Mouse (Mus musculus): ENCODE data around the gene Ube2m. TPM values are rescaled to one million over a fixed set of nuclear protein-coding genes. Genes with fewer than 3 reads are reported as not detected.
"Not testable (repeated sequence)": the region's sequence is repeated elsewhere in the genome, so short reads cannot be mapped to it uniquely, and the experiment has no call there.

Gene Ube2m
- 145 and 148 TPM in 2 replicates for polyA plus RNA-seq (2016; fragmentation: Nextera tagmentation; extraction: Ambion mirVana)

DNA sequence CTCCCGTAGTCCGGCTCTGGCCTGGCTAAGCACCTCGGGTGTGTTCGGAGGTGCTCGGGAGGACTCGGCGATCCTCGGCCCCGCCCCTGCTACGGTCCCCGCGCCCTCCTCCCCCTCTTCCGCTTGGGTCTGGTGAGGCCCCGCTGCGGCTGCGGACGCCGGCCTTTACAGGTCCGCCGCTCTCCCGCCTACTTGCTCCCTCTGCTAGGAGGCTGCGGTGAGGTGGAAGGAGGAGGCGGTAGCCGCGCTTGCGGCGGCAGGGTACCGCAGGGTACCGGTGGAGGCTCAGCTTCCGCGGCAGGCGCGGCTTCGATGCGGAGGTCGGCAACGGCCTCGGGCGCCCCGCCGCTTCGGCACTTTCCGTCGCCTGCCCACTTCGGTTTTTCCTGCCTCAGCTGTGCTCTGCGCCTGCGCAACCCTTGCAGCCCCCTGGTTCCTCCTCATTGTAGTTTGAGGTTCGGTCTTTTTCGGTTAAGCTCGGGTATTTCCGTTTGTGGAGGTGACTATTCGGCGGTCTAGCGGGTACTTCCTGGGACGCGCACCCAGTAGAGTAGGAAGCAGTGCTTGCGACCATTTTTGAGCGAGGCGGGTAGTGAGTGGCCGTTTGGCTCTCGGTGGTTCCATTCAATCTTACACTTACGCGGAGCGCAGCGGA, at the start of gene Ube2m:
Ube2m (minus strand) TSS at position 375 of the 655 bp plus-strand sequence.
- H3K4me3 ChIP-seq = peak within 1 kb of the TSS; percentile 81
- peak within 1 kb of the TSS; percentile 94 for H3K9ac ChIP-seq
- peaks cover 26% of the 10 kb centered on the region for H3K27me3 ChIP-seq (replicated peaks)
- H3K9me3 ChIP-seq (replicated peaks) = no peaks in the 10 kb centered on the region
- peak within 1 kb of the TSS; percentile 98 for H3K27ac ChIP-seq
- H3K4me2 ChIP-seq = peak within 1 kb of the TSS; percentile 81
- ATAC-seq = peak; percentile 87
- under 1% methylated on average over 65 of the region's 65 CpGs for WGBS (ENCODE audit: insufficient replicate concordance)
- peaks cover 28% of the 10 kb centered on the region for H3K36me3 ChIP-seq
- H3K4me1 ChIP-seq = peaks cover 50% of the 10 kb centered on the region

DNA sequence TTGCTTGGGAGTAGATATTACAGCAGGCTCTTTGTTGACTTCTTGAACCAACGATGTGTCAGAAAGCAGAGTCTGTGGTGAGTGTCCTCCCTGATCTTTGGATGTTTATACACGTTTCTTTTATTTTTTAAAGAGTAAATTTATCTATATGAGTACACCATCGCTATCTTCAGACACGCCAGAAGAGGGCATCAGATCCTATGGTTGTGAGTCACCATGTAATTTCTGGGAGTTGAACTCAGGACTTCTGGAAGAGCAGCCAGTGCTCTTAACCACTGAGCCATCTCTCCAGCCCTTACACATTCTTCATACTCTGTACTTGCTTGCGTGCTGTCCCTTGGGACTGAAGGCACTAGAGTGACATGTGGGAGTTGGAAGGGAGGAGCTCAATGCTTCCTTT, 34.2 kb upstream of the Ube2m start:
- H3K4me2 ChIP-seq = no peak overlapping the region
- no peaks in the 10 kb centered on the region for H3K27me3 ChIP-seq (replicated peaks)
- no peak overlapping the region for H3K27ac ChIP-seq
- H3K4me3 ChIP-seq = no peak overlapping the region
- ATAC-seq = no peak
- H3K9ac ChIP-seq = no peak overlapping the region
- no peaks in the 10 kb centered on the region for H3K4me1 ChIP-seq
- H3K36me3 ChIP-seq = no peaks in the 10 kb centered on the region
- WGBS (ENCODE audit: insufficient replicate concordance) = 47% methylated on average over 5 of the region's 5 CpGs
- no peaks in the 10 kb centered on the region for H3K9me3 ChIP-seq (replicated peaks)

DNA sequence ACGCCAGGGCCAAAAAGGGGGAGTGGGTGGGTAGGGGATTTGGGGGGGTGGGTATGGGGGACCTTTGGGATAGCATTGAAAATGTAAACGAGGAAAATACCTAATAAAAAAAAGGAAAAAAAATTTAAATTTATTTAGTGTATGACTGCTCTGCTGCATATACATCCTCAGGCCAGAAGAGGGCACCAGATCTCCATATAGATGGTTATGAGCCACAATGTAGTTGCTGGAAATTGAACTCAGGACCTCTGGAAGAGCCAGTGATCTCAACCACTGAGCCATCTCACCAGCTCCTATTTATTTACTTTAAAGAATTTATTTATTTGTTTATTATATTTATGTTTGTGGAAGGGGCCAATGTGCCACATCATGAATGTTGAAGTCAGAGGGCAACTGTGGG, 25.3 kb upstream of the Ube2m start:
- not testable (repeated sequence) for H3K9ac ChIP-seq; H3K4me2 ChIP-seq; ATAC-seq; H3K4me3 ChIP-seq; H3K27ac ChIP-seq; H3K4me1 ChIP-seq; H3K36me3 ChIP-seq; H3K9me3 ChIP-seq (replicated peaks); H3K27me3 ChIP-seq (replicated peaks)
- WGBS (ENCODE audit: insufficient replicate concordance) = 35% methylated on average over 2 of the region's 2 CpGs

DNA sequence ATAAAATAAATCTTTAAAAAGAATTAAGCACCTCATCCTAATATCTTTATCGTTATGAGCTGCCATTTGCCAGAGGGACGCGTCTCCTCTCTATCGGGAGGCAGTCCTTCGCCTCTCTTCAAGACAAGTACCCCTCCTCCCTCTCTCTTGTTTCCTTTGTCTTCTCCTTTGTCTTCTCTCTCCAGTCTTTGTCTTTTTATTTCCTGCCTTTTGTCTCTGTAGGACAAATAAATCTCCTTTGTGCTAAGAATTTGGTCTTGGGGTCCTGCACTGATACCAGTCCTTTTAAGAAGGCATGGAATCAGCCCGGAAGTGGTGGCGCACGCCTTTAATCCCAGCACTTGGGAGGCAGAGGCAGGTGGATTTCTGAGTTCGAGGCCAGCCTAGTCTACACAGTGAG, 21.5 kb upstream of the Ube2m start:
- Histone ChIP-seq H3K4me1 (peaks cover 8% of the 10 kb centered on the region), H3K27ac (no peak overlapping the region), H3K27me3 (replicated peaks) (no peaks in the 10 kb centered on the region; the same call in 1 of the 2 replicates), H3K4me2 (no peak overlapping the region), H3K4me3 (no peak overlapping the region), H3K36me3 (no peaks in the 10 kb centered on the region), H3K9me3 (replicated peaks) (no peaks in the 10 kb centered on the region; the same call in 1 of the 2 replicates), H3K9ac (no peak overlapping the region)
- no peak for ATAC-seq
- 77% methylated on average over 9 of the region's 9 CpGs for WGBS (ENCODE audit: insufficient replicate concordance)

DNA sequence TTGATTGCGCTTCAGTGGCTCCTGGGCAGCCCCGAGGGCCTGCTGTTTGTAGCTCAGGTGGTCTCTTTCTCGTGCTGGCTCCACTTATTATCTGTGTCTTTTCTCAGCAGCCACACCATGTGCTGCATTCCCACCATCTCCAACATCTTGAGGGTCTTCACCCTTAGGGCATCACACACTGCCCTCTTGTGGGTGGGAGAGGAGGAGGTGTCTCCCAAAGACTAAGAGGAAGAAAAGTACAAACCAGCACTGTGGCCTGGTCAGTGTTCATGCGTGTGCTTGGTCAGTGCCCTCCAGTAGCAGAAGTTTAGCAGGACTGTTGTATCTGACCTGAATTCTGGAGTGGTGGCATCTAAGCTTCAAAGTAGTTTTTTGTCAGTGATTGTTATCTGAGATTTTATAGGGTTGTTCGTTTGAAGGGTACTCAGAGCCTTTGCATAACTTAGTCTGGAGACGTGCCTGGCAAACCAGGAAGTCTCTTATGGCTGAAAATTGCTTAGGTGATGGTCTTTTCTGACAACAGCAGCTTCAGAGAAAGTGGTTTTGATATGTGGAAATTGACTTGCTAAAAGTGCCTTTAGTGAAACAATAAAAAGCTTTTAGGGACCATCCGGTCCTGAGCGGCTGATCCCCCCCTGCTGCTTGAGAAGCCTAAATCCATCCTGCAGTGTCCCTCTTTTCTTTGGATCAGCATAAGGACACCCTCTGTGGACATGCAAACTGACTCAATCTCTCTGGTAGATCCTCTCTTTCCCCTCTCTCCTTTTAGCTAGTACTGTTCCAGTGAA, 19.0 kb upstream of the Ube2m start:
- no peak for ATAC-seq
- H3K27me3 ChIP-seq (replicated peaks) = no peaks in the 10 kb centered on the region; the same call in 1 of the 2 replicates
- no peak overlapping the region for H3K4me3 ChIP-seq
- 58% methylated on average over 8 of the region's 8 CpGs for WGBS (ENCODE audit: insufficient replicate concordance)
- H3K27ac ChIP-seq = no peak overlapping the region
- peaks cover 16% of the 10 kb centered on the region for H3K4me1 ChIP-seq
- H3K36me3 ChIP-seq = no peaks in the 10 kb centered on the region
- H3K9ac ChIP-seq = no peak overlapping the region
- no peak overlapping the region for H3K4me2 ChIP-seq
- no peaks in the 10 kb centered on the region for H3K9me3 ChIP-seq (replicated peaks)

DNA sequence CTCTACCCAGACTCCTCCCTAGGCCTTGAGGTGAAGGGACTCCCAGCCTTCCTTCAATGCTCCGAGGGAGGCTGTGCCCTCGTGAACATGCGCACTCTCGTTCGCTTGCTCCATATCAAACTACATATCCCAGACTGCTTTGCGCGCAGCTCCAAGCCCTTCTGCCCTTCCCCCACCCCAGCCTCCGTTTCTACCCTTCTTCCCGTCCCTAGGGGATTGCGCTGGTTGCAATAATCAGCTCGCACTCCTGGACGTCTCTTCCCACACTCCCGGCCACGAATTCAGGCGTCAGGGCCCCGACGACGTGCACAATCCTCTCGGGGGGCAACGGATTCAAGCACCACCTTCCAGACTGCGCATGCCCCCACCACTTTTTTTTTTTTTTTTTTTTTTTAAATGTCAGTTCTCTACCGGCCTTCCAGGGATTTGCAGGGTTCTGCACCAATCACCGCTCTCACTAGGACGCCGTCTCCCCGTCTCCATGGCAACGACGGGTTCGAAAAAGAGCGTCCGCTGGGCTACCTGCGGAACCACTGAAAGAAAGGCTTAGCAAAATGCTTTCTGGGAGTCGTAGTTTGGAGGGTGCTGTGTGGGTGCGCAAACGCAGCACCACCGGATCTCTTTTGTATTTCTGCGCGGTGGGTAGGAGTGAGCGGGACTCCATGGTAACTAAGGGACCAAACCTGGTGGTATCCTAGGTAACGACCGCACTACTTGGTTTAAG, 16.4 kb upstream of the Ube2m start, which contains the start of gene Mzf1:
Mzf1 (minus strand) TSS at position 478 of the 724 bp plus-strand sequence.
- peaks cover 16% of the 10 kb centered on the region for H3K4me1 ChIP-seq
- ATAC-seq = peak; percentile 87
- peak within 1 kb of the TSS; percentile 67 for H3K9ac ChIP-seq
- no peaks in the 10 kb centered on the region; the same call in 1 of the 2 replicates for H3K27me3 ChIP-seq (replicated peaks)
- WGBS (ENCODE audit: insufficient replicate concordance) = under 1% methylated on average over 41 of the region's 41 CpGs
- no peaks in the 10 kb centered on the region for H3K9me3 ChIP-seq (replicated peaks)
- H3K27ac ChIP-seq = peak within 1 kb of the TSS; percentile 49
- no peaks in the 10 kb centered on the region for H3K36me3 ChIP-seq
- peak within 1 kb of the TSS; percentile 79 for H3K4me2 ChIP-seq
- peak within 1 kb of the TSS; percentile 62 for H3K4me3 ChIP-seq

DNA sequence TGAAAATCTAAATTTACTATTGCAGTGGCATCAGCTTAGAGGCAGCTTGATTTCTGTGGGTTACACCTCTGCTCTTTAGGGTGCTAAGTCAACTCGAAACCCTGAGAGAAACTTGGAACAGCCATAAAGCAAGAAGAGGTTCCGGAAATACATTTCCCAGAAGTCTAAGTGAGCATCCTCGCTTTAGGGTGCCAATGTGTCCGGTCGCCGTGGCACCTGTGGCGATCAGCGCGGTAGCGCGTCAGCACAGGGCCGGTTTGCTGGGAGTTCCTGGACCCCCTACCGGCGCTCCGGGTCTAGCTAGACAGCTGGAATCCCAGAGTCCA, 15.8 kb upstream of the Ube2m start:
- Histone ChIP-seq H3K4me1 (peaks cover 16% of the 10 kb centered on the region), H3K4me2 (peak overlapping the region; percentile 79), H3K9me3 (replicated peaks) (no peaks in the 10 kb centered on the region), H3K27ac (no peak overlapping the region), H3K9ac (peak overlapping the region; percentile 67), H3K4me3 (peak overlapping the region; percentile 62), H3K27me3 (replicated peaks) (no peaks in the 10 kb centered on the region; the same call in 1 of the 2 replicates), H3K36me3 (no peaks in the 10 kb centered on the region)
- WGBS (ENCODE audit: insufficient replicate concordance) = 6% methylated on average over 15 of the region's 15 CpGs
- no peak for ATAC-seq

DNA sequence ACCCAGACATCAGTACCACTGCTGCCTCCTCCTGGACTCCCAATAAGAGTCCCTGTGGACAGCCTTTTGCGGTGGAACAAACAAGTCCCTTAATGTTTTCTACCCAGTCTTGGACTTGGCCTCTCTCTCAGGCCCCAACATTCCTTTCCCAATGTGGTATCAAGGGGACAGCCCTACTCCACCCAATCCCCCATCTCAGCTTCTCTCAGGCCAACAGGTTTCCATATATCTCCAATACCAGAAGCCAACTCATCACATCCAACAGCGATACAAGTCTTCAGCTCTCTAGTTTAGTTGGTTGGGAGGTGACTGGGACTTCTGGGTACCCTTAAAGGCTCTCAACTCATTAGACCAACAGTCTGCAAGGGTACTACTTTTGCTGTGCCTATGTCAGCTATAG, 15.4 kb upstream of the Ube2m start:
- Histone ChIP-seq H3K36me3 (no peaks in the 10 kb centered on the region), H3K27ac (no peak overlapping the region), H3K9ac (peak overlapping the region; percentile 67), H3K4me2 (peak overlapping the region; percentile 79), H3K9me3 (replicated peaks) (no peaks in the 10 kb centered on the region), H3K27me3 (replicated peaks) (no peaks in the 10 kb centered on the region; the same call in 1 of the 2 replicates), H3K4me3 (peak overlapping the region; percentile 62), H3K4me1 (peaks cover 16% of the 10 kb centered on the region)
- WGBS (ENCODE audit: insufficient replicate concordance) = 84% methylated on average over 2 of the region's 2 CpGs
- no peak for ATAC-seq

DNA sequence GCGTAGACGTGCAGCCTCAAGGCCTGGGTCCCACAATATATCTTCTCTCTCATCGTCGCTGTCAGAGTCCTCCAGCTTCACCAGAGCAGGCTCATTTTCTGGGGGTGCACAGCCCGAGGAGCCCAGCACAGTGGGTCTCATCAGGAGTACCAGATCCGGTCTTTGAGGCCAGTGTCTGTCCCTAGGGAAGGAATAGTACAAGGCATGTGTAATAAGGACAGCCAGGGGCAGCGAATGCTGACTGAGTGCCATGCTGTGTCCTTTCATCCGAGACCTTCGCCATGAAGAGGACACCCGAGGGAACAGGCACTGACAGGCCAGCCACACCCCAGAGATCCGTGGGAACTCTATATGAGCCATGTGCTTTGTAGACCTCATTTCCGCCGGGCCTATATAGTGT, 14.9 kb upstream of the Ube2m start:
- Histone ChIP-seq H3K9ac (no peak overlapping the region), H3K36me3 (no peaks in the 10 kb centered on the region), H3K27me3 (replicated peaks) (no peaks in the 10 kb centered on the region; the same call in 1 of the 2 replicates), H3K9me3 (replicated peaks) (no peaks in the 10 kb centered on the region), H3K4me1 (peaks cover 16% of the 10 kb centered on the region), H3K4me2 (no peak overlapping the region), H3K27ac (no peak overlapping the region), H3K4me3 (no peak overlapping the region)
- no peak for ATAC-seq
- 77% methylated on average over 13 of the region's 13 CpGs for WGBS (ENCODE audit: insufficient replicate concordance)

DNA sequence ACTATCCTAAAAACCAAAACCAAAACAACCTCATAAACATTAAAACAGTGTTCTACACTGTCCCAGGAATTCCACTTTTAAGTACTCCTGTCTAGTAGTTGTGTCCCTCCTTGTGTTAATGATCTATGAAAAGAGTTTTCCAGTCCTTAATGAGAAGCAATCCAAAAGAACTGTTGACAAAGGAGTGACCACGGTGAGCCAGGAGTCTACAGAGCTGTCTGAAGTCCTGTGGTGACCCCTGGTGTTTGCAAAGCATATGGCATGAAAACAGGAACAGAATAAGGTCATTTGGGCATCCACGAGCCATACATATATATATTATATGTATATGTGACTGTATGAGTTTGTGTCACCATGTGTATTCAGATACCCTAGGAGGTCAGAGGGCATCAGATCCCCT, 8.0 kb upstream of the Ube2m start:
- no peak overlapping the region for H3K9ac ChIP-seq
- WGBS (ENCODE audit: insufficient replicate concordance) = 5% methylated on average over 2 of the region's 2 CpGs
- H3K4me2 ChIP-seq = no peak overlapping the region
- no peak overlapping the region for H3K27ac ChIP-seq
- no peaks in the 10 kb centered on the region for H3K36me3 ChIP-seq
- no peaks in the 10 kb centered on the region for H3K9me3 ChIP-seq (replicated peaks)
- peaks cover 48% of the 10 kb centered on the region for H3K27me3 ChIP-seq (replicated peaks)
- no peak overlapping the region for H3K4me3 ChIP-seq
- H3K4me1 ChIP-seq = peaks cover 16% of the 10 kb centered on the region
- peak; percentile 52 for ATAC-seq

DNA sequence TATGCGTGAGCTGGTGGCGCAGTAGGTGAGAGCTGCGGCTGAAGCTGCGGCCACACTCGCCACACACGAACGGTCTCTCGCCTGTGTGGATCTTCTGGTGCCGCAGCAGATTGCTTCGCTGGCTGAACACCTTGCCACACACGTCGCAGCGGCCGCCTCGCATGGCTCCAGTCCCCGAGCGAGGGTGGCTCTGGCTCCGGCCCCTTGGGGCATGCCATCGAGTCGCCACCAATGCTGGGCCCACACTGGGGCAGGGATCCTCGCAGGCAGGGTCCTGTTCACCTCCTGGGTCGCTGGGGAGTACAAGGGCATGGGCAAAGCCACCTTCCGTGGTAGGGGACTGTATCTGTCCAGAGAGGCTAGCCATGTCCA, 6.2 kb upstream of the Ube2m start:
- no peaks in the 10 kb centered on the region for H3K36me3 ChIP-seq
- peak overlapping the region; percentile 74 for H3K4me2 ChIP-seq
- 7% methylated on average over 23 of the region's 23 CpGs for WGBS (ENCODE audit: insufficient replicate concordance)
- no peaks in the 10 kb centered on the region for H3K9me3 ChIP-seq (replicated peaks)
- H3K4me3 ChIP-seq = peak overlapping the region; percentile 49
- H3K27ac ChIP-seq = no peak overlapping the region
- peak overlapping the region; percentile 22 for H3K9ac ChIP-seq
- no peak for ATAC-seq
- H3K4me1 ChIP-seq = peaks cover 24% of the 10 kb centered on the region
- H3K27me3 ChIP-seq (replicated peaks) = peaks cover 54% of the 10 kb centered on the region
